Mouse (Mus musculus) ES-E14 (cell line): ENCODE results near the gene Cptp.

Experiments used
- HCFC1 ChIP-seq: IDR thresholded peaks from 2 replicates; pipeline ENCODE4 v1.6.1; 2012; ENCODE audit warnings: low read length, inconsistent platforms, borderline replicate concordance; ENCODE audit not compliant: insufficient read depth
- ZC3H11A ChIP-seq: IDR thresholded peaks from 2 replicates; pipeline ENCODE4 v1.6.1; 2012; ENCODE audit warnings: low read depth, mild to moderate bottlenecking, inconsistent platforms, low read length, borderline replicate concordance

DNA sequence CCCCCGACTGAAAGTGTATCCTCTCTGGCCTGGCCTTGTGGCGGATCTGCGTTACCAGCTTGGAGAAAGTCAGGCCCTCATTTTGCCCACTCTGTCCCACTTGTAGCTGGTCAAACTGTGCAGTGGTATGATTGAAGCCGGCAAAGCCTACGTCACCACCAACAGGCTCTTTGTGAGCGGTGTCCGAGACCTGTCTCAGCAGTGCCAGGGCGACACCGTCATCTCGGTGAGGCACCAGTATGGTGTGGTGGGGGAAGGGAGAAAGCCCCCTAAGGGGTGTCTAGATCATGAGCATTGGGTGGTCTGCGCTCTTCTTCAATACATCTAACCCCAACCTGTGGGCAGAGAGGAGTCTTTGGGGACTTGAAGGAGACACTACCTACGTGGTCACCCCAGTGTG lies 27.2 kb upstream of the Cptp start:
- TF ChIP-seq ZC3H11A (no peak), HCFC1 (no peak)
